Mouse (Mus musculus) G1E (cell line): ENCODE results near the gene Rpn1. TPM values are rescaled to one million over a fixed set of nuclear protein-coding genes. Genes with fewer than 3 reads are reported as not detected.

ENCODE experiments used
- ATAC-seq: 2 replicates; pipeline ENCODE4 v1.8.0; 2016; ENCODE audit warnings: mild to moderate bottlenecking; ENCODE audit not compliant: insufficient number of reproducible peaks, poor library complexity, low FRiP score, severe bottlenecking; ENCODE audit errors: extremely low read depth
- DNase-seq: peaks from one replicate; pipeline ENCODE4 v3.0.0; 2012; ENCODE audit warnings: low spot score
- H3K27me3 ChIP-seq: 2 replicates; pipeline ENCODE4 v1.6.1; 2012; ENCODE audit warnings: mild to moderate bottlenecking, low read length, inconsistent platforms; ENCODE audit not compliant: insufficient read depth
- H3K36me3 ChIP-seq: replicated peaks from 2 replicates; pipeline ENCODE3; 2012; ENCODE audit warnings: mild to moderate bottlenecking, inconsistent platforms
- H3K4me1 ChIP-seq: 2 replicates; pipeline ENCODE4 v1.6.1; 2012; ENCODE audit warnings: low read depth, low read length, inconsistent platforms, mixed read lengths; ENCODE audit not compliant: insufficient read depth
- H3K4me3 ChIP-seq: 2 replicates; pipeline ENCODE4 v1.5.1; 2012; ENCODE audit warnings: low read depth, mild to moderate bottlenecking, inconsistent platforms, low read length, moderate library complexity, mixed read lengths
- H3K9me3 ChIP-seq: replicated peaks from 2 replicates; pipeline ENCODE4 v1.6.1; 2012; ENCODE audit warnings: inconsistent platforms
- CTCF ChIP-seq: IDR thresholded peaks from 2 replicates; pipeline ENCODE4 v1.5.1; 2012; ENCODE audit warnings: low read depth, low read length, inconsistent platforms, mixed read lengths
- GATA1 ChIP-seq: IDR thresholded peaks from 2 replicates; pipeline ENCODE4 v1.6.1; 2012; ENCODE audit warnings: borderline replicate concordance, low read length, inconsistent platforms, mixed read lengths
- GATA2 ChIP-seq: IDR thresholded peaks from 2 replicates; pipeline ENCODE4 v1.6.1; 2012; ENCODE audit warnings: low read depth, low read length, inconsistent platforms, borderline replicate concordance
- POLR2AphosphoS5 ChIP-seq: IDR thresholded peaks from 2 replicates; pipeline ENCODE4 v1.6.1; 2012; ENCODE audit warnings: low read depth, low read length, inconsistent platforms; ENCODE audit not compliant: insufficient replicate concordance
- TAL1 ChIP-seq: conservative IDR thresholded peaks from 2 replicates; pipeline ENCODE4 v1.6.1; 2012; ENCODE audit warnings: low read depth, low read length, inconsistent platforms, mixed read lengths
- polyA plus RNA-seq: library from polyadenylated mRNA; stranded (reverse); fragments of >175 nt; gene quantifications from 2 replicates; pipeline ENCODE4 v1.2.3, GENCODE M21; 2012
- total RNA-seq, 2 experiments: library from RNA; stranded (forward) in 1 of 2; stranded (reverse) in 1 of 2; fragments of 200-1000 nt in 1 of 2; fragments of >200 nt in 1 of 2; fragmentation: Nextera tagmentation in 1 of 2; gene quantifications; 2 replicates each; pipeline ENCODE4 v1.2.3; 2014 to 2017

The Rpn1 gene
- total and polyA plus RNA-seq, 3 experiments: 44.5 to 164 (median 156) TPM

- H3K36me3 ChIP-seq: peaks cover 100% of the 10 kb centered on the region
- DNase-seq (no peak), ATAC-seq (no peak)
- TF ChIP-seq GATA2 (no peak), CTCF (no peak), GATA1 (no peak), TAL1 (no peak), POLR2AphosphoS5 (no peak)
- H3K4me1 ChIP-seq: peaks cover 17% of the 10 kb centered on the region
- no peak overlapping the region for H3K4me3 ChIP-seq
- no peaks in the 10 kb centered on the region for H3K9me3 ChIP-seq
- H3K27me3 ChIP-seq: no peaks in the 10 kb centered on the region
Measured at GRCm38 (mm10) chr6:88102096-88102495, 17.8 kb downstream of the Rpn1 start.

- Histone ChIP-seq H3K27me3 (peaks cover 21% of the 10 kb centered on the region), H3K4me3 (no peak overlapping the region), H3K36me3 (peaks cover 61% of the 10 kb centered on the region), H3K4me1 (peaks cover 28% of the 10 kb centered on the region), H3K9me3 (no peaks in the 10 kb centered on the region)
- ATAC-seq (no peak), DNase-seq (no peak)
- TF ChIP-seq GATA2: no peak
- no peak for TF ChIP-seq CTCF
- TF ChIP-seq GATA1: no peak
- TF ChIP-seq POLR2AphosphoS5: no peak
- no peak for TF ChIP-seq TAL1
Measured at GRCm38 (mm10) chr6:88105783-88106611, 21.7 kb downstream of the Rpn1 start.

- ATAC-seq (no peak), DNase-seq (no peak)
- Histone ChIP-seq H3K9me3 (no peaks in the 10 kb centered on the region), H3K4me1 (peaks cover 27% of the 10 kb centered on the region), H3K27me3 (peaks cover 23% of the 10 kb centered on the region), H3K36me3 (peaks cover 54% of the 10 kb centered on the region), H3K4me3 (no peak overlapping the region)
- TF ChIP-seq POLR2AphosphoS5: no peak
- no peak for TF ChIP-seq TAL1
- TF ChIP-seq GATA1: no peak
- TF ChIP-seq GATA2: no peak
- no peak for TF ChIP-seq CTCF
Measured at GRCm38 (mm10) chr6:88106612-88107123, 22.4 kb downstream of the Rpn1 start.

- Histone ChIP-seq H3K27me3 (peaks cover 26% of the 10 kb centered on the region), H3K9me3 (no peaks in the 10 kb centered on the region), H3K36me3 (peaks cover 42% of the 10 kb centered on the region), H3K4me1 (peaks cover 31% of the 10 kb centered on the region), H3K4me3 (no peak overlapping the region)
- ATAC-seq (no peak), DNase-seq (no peak)
- TF ChIP-seq GATA2: no peak
- TF ChIP-seq CTCF: no peak
- TF ChIP-seq POLR2AphosphoS5: no peak
- TF ChIP-seq TAL1: no peak
- no peak for TF ChIP-seq GATA1
Measured at GRCm38 (mm10) chr6:88107661-88108535, 23.6 kb downstream of the Rpn1 start.

- Histone ChIP-seq H3K4me3 (peak overlapping the region; percentile 8; the same call in 1 of the 2 replicates), H3K27me3 (peaks cover 26% of the 10 kb centered on the region), H3K36me3 (no peaks in the 10 kb centered on the region), H3K9me3 (no peaks in the 10 kb centered on the region), H3K4me1 (peaks cover 62% of the 10 kb centered on the region)
- ATAC-seq (0 out of 2 replicates have a peak, but pooled peaks have one; percentile 16), DNase-seq (peak; percentile 75)
- no peak for TF ChIP-seq TAL1
- TF ChIP-seq CTCF: peak; percentile 82
- TF ChIP-seq GATA1: no peak
Measured at GRCm38 (mm10) chr6:88113139-88113538, 28.9 kb downstream of the Rpn1 start.

- ATAC-seq: no peak
- Histone ChIP-seq H3K36me3 (no peaks in the 10 kb centered on the region), H3K27me3 (peaks cover 20% of the 10 kb centered on the region), H3K4me1 (peaks cover 60% of the 10 kb centered on the region), H3K9me3 (0 out of 2 replicates have a peak, but pooled peaks cover 4% of the 10 kb centered on the region), H3K4me3 (no peak overlapping the region; the same call in 1 of the 2 replicates)
- no peak for DNase-seq
- TF ChIP-seq POLR2AphosphoS5: no peak
- no peak for TF ChIP-seq GATA1
- no peak for TF ChIP-seq GATA2
- TF ChIP-seq CTCF: no peak
- no peak for TF ChIP-seq TAL1
Measured at GRCm38 (mm10) chr6:88114414-88114813, 30.1 kb downstream of the Rpn1 start.
